26 mouse cellular contexts compared by ENCODE assay signal in the genomic region with DNA sequence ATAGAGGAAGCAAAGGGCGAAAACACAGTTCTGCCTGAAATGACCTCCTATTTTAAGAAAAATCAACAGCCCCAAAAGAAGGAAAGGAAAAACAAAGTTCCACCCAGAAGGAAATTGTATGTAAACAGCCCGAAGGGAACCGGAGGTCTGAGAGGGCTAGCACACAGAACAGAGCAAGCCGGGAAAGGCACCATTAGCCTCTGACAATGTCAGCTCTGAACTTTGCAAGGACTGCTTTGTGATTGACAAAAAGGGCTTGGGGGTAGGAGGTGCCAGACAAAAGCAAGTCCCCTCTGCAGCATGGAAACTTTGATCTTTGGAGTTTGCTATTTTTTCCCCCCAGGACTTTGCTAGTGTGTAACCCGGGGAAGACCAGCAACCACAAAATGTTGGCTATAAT.
A peak's percentile ranks its signal among the peaks of the same experiment; 100 is the strongest.
DNase-seq lines count a peak whose midpoint lies in the region; ATAC-seq and TF ChIP-seq lines count a peak whose summit lies in the region.
"Had no signal": no experiment of that assay in that cellular context is flagged by ENCODE, and none has a peak within 500 bp of the region (broad histone marks: within the 10 kb centered on the region; RNA-seq: fewer than 3 reads in every experiment).

No protein-coding gene starts in this region.

- TF ChIP-seq EP300 in CH12.LX (IDR thresholded peaks at IDR 0.05; ENCODE audit: low read length) (no peak), ES-Bruce4 (IDR thresholded peaks at IDR 0.05; ENCODE audit: insufficient read depth, low read depth, low read length) (peak; percentile 55; the same call in 1 of the 2 replicates)
- no peak for TF ChIP-seq EP300 in liver, postnatal 0 days (IDR thresholded peaks at IDR 0.05; ENCODE audit: low read depth)

- TF ChIP-seq RAD21 in CH12.LX (IDR thresholded peaks at IDR 0.05; ENCODE audit: low read depth, low read length) = no peak

- H3K27me3 ChIP-seq in hindbrain, embryonic 10.5 days (ENCODE audit: insufficient read depth, poor library complexity, severe bottlenecking) = peaks cover 4% of the 10 kb centered on the region; the same call in 1 of the 2 replicates
- no peaks in the 10 kb centered on the region for H3K27me3 ChIP-seq in hindbrain, embryonic 11.5 days (ENCODE audit: control insufficient read depth, insufficient read depth, low read length)
- H3K27me3 ChIP-seq in CH12.LX (replicated peaks) = no peaks in the 10 kb centered on the region
- peaks cover 2% of the 10 kb centered on the region; the same call in 1 of the 2 replicates for H3K27me3 ChIP-seq in ES-Bruce4 (ENCODE audit: control insufficient read depth, insufficient read depth, low read length, poor library complexity, severe bottlenecking)
- H3K27me3 ChIP-seq in liver, postnatal 0 days (ENCODE audit: insufficient read depth, low read length) = no peaks in the 10 kb centered on the region
- H3K27me3 ChIP-seq: heart, embryonic 13.5 days; kidney, embryonic 15.5 days; liver, embryonic 15.5 days had no signal

- no peak overlapping the region for H3K4me2 ChIP-seq in hindbrain, embryonic 11.5 days (replicated peaks; ENCODE audit: low read depth, low read length)
- no peak overlapping the region for H3K4me2 ChIP-seq in CH12.LX (ENCODE audit: insufficient read depth, low read depth, poor library complexity, severe bottlenecking)
- no peak overlapping the region for H3K4me2 ChIP-seq in liver, postnatal 0 days (ENCODE audit: low read depth, low read length)
- H3K4me2 ChIP-seq: embryonic facial prominence, embryonic 15.5 days; heart, embryonic 13.5 days; hindbrain, embryonic 13.5 days; kidney, embryonic 15.5 days; liver, embryonic 15.5 days had no signal

- no peaks in the 10 kb centered on the region for H3K79me2 ChIP-seq in CH12.LX (replicated peaks; ENCODE audit: control insufficient read depth, extremely low read depth, insufficient read depth, poor library complexity, severe bottlenecking)

- in situ Hi-C loops in CH12.LX (cut with MboI; ENCODE audit: low pct_ligation_motif_present, low pct_unique_long_range_greater_than_20kb, low sequenced_read_pairs) = no loop called here

- no peaks in the 10 kb centered on the region for H3K36me3 ChIP-seq in hindbrain, embryonic 10.5 days
- no peaks in the 10 kb centered on the region for H3K36me3 ChIP-seq in hindbrain, embryonic 11.5 days (ENCODE audit: control insufficient read depth, insufficient read depth, low read length)
- H3K36me3 ChIP-seq in CH12.LX (replicated peaks in 1 of 2; ENCODE audit: control insufficient read depth in 1 of 2, insufficient read depth in 1 of 2, low read length in 1 of 2) = no peaks in the 10 kb centered on the region
- no peaks in the 10 kb centered on the region for H3K36me3 ChIP-seq in ES-Bruce4 (ENCODE audit: control insufficient read depth, insufficient read depth, low read length, poor library complexity, severe bottlenecking)
- H3K36me3 ChIP-seq in liver, postnatal 0 days (replicated peaks; ENCODE audit: insufficient read depth, low read length) = no peaks in the 10 kb centered on the region
- H3K36me3 ChIP-seq: embryonic facial prominence, embryonic 15.5 days; heart, embryonic 13.5 days; hindbrain, embryonic 13.5 days; kidney, embryonic 15.5 days; limb, embryonic 10.5 days; liver, embryonic 15.5 days; midbrain, embryonic 10.5 days had no signal

- dilution Hi-C loops in CH12.LX (cut with MboI; ENCODE audit: extremely low pct_ligation_motif_present, extremely low pct_unique_long_range_greater_than_20kb, low sequenced_read_pairs) = no loop called here

- H3K4me1 ChIP-seq in hindbrain, embryonic 10.5 days (replicated peaks) = peaks cover 10% of the 10 kb centered on the region; the same call in 1 of the 2 replicates
- H3K4me1 ChIP-seq in hindbrain, embryonic 11.5 days (replicated peaks; ENCODE audit: control insufficient read depth, insufficient read depth, low read length) = no peaks in the 10 kb centered on the region
- H3K4me1 ChIP-seq in CH12.LX (ENCODE audit: control insufficient read depth in 1 of 2, insufficient read depth in 2 of 2) = no peaks in the 10 kb centered on the region; a peak in 1 of 4 replicates
- no peaks in the 10 kb centered on the region for H3K4me1 ChIP-seq in ES-Bruce4 (ENCODE audit: control insufficient read depth, insufficient read depth, low read length)
- H3K4me1 ChIP-seq in liver, postnatal 0 days (ENCODE audit: insufficient read depth) = no peaks in the 10 kb centered on the region
- H3K4me1 ChIP-seq: embryonic facial prominence, embryonic 15.5 days; hindbrain, embryonic 13.5 days; liver, embryonic 15.5 days had no signal

- H3K4me3 ChIP-seq in hindbrain, embryonic 10.5 days = no peak overlapping the region
- no peak overlapping the region for H3K4me3 ChIP-seq in hindbrain, embryonic 11.5 days (ENCODE audit: low read depth, low read length)
- H3K4me3 ChIP-seq in CH12.LX (replicated peaks in 1 of 3; ENCODE audit: low read depth in 2 of 3, low read length in 2 of 3, poor library complexity in 1 of 3) (no peak overlapping the region), ES-Bruce4 (ENCODE audit: low read depth, low read length) (no peak overlapping the region)
- no peak overlapping the region for H3K4me3 ChIP-seq in liver, postnatal 0 days (ENCODE audit: low read depth, low read length)
- H3K4me3 ChIP-seq: embryonic facial prominence, embryonic 15.5 days; heart, embryonic 13.5 days; hindbrain, embryonic 13.5 days; kidney, embryonic 15.5 days; left cerebral cortex, adult 2 months; limb, embryonic 10.5 days; liver, embryonic 15.5 days; midbrain, embryonic 10.5 days had no signal

- no peak for TF ChIP-seq POLR2A in CH12.LX (IDR thresholded peaks at IDR 0.05; ENCODE audit: low read depth, low read length)
- TF ChIP-seq POLR2A in ES-Bruce4 (IDR thresholded peaks at IDR 0.05; ENCODE audit: insufficient read depth, low read length) = no peak

- no peak for ATAC-seq in hindbrain, embryonic 11.5 days (ENCODE audit: low FRiP score)
- ATAC-seq in liver, postnatal 0 days = no peak

- no peaks in the 10 kb centered on the region for H3K9me3 ChIP-seq in hindbrain, embryonic 10.5 days
- H3K9me3 ChIP-seq in hindbrain, embryonic 11.5 days (ENCODE audit: control insufficient read depth, low read length) = no peaks in the 10 kb centered on the region
- H3K9me3 ChIP-seq in CH12.LX (replicated peaks; ENCODE audit: low read length) = no peaks in the 10 kb centered on the region
- H3K9me3 ChIP-seq in ES-Bruce4 (replicated peaks; ENCODE audit: control insufficient read depth, insufficient read depth, low read length, poor library complexity, severe bottlenecking) = no peaks in the 10 kb centered on the region
- H3K9me3 ChIP-seq in liver, postnatal 0 days (ENCODE audit: low read length) = no peaks in the 10 kb centered on the region
- H3K9me3 ChIP-seq: embryonic facial prominence, embryonic 15.5 days; heart, embryonic 13.5 days; hindbrain, embryonic 13.5 days; kidney, embryonic 15.5 days; limb, embryonic 10.5 days; liver, embryonic 15.5 days; midbrain, embryonic 10.5 days had no signal

- WGBS in hindbrain, embryonic 10.5 days = 11% methylated on average over 5 of the region's 5 CpGs
- 22% methylated on average over 5 of the region's 5 CpGs for WGBS in hindbrain, embryonic 11.5 days
- WGBS in liver, postnatal 0 days (ENCODE audit: insufficient replicate concordance) = 31% methylated on average over 5 of the region's 5 CpGs

- peak overlapping the region; percentile 29; the same call in 1 of the 2 replicates for H3K27ac ChIP-seq in hindbrain, embryonic 10.5 days
- no peak overlapping the region for H3K27ac ChIP-seq in hindbrain, embryonic 11.5 days (ENCODE audit: low read depth, low read length)
- H3K27ac ChIP-seq in CH12.LX (ENCODE audit: insufficient read depth, low read depth) (no peak overlapping the region), ES-Bruce4 (ENCODE audit: insufficient read depth, low read length) (no peak overlapping the region)
- H3K27ac ChIP-seq in liver, postnatal 0 days (ENCODE audit: low read depth) = no peak overlapping the region
- H3K27ac ChIP-seq: embryonic facial prominence, embryonic 15.5 days; heart, embryonic 13.5 days; hindbrain, embryonic 13.5 days; kidney, embryonic 15.5 days; left cerebral cortex, adult 2 months; limb, embryonic 10.5 days; liver, embryonic 15.5 days; midbrain, embryonic 10.5 days; stomach, postnatal 0 days had no signal

- DNase-seq in hindbrain, embryonic 10.5 days (ENCODE audit: low spot score) = peak; percentile 25
- DNase-seq in hindbrain, embryonic 11.5 days (ENCODE audit: low spot score) = no peak
- DNase-seq in CH12.LX (ENCODE audit: extremely low read depth) = peak; percentile 3
- peak; percentile 38 for DNase-seq in embryo, embryonic 9.5 days (ENCODE audit: extremely low spot score)
- DNase-seq in left cerebral cortex, adult 8-10 months (ENCODE audit: low spot score in 2 of 2) = no peak
- DNase-seq in liver, postnatal 0 days = no peak
- DNase-seq: adrenal gland, postnatal 14 days; cerebellum, adult 9-10 months; heart, postnatal 14 days; kidney, adult 11 months; layer of hippocampus, adult 9-11 months; liver; right cerebral cortex, adult 18-20 months; right cerebral cortex, postnatal 4 days; thymus, adult 2 months; thymus, postnatal 4 days had no signal

- H3K9ac ChIP-seq in hindbrain, embryonic 11.5 days (ENCODE audit: low read depth, low read length) = no peak overlapping the region
- H3K9ac ChIP-seq in CH12.LX (ENCODE audit: insufficient read depth, low read depth) = no peak overlapping the region
- no peak overlapping the region for H3K9ac ChIP-seq in ES-Bruce4 (ENCODE audit: low read depth, poor library complexity, severe bottlenecking)
- no peak overlapping the region for H3K9ac ChIP-seq in liver, postnatal 0 days (replicated peaks)
- H3K9ac ChIP-seq: embryonic facial prominence, embryonic 15.5 days; heart, embryonic 13.5 days; hindbrain, embryonic 13.5 days; kidney, embryonic 15.5 days; liver, embryonic 15.5 days had no signal

- TF ChIP-seq CTCF in CH12.LX (conservative IDR thresholded peaks at IDR 0.05 in 1 of 2, IDR thresholded peaks at IDR 0.05 in 1 of 2; ENCODE audit: low read depth in 2 of 2, low read length in 2 of 2) = no peak
- no peak for TF ChIP-seq CTCF in ES-Bruce4 (IDR thresholded peaks at IDR 0.05; ENCODE audit: low read depth, low read length)
- TF ChIP-seq CTCF in liver, postnatal 0 days (IDR thresholded peaks at IDR 0.05; ENCODE audit: low read depth) = no peak

TF ChIP-seq in CH12.LX, 34 proteins besides CTCF, POLR2A, EP300 and RAD21 (continues in another document):
- TF ChIP-seq HCFC1 (IDR thresholded peaks at IDR 0.05; ENCODE audit: low read depth, low read length) (no peak), CHD2 (IDR thresholded peaks at IDR 0.05; ENCODE audit: low read length) (no peak), KAT2A (IDR thresholded peaks at IDR 0.05; ENCODE audit: insufficient replicate concordance, low read length) (no peak), ELF1 (IDR thresholded peaks at IDR 0.05; ENCODE audit: low read depth, low read length) (no peak), NRF1 (IDR thresholded peaks at IDR 0.05; ENCODE audit: low read depth, low read length) (no peak), MYC (IDR thresholded peaks at IDR 0.05; ENCODE audit: low read depth, low read length) (no peak), TBP (conservative IDR thresholded peaks at IDR 0.05; ENCODE audit: low read depth, low read length) (no peak), MAZ (IDR thresholded peaks at IDR 0.05; ENCODE audit: low read depth, low read length) (no peak), ZMIZ1 (IDR thresholded peaks at IDR 0.05; ENCODE audit: low read depth, low read length) (no peak), E2F4 (IDR thresholded peaks at IDR 0.05; ENCODE audit: insufficient replicate concordance, low read depth, low read length) (no peak)

Comparison
In these comparisons a context has a peak if more than half of its experiments do, and no peak if none do; other contexts are left out.
1. DNase-seq: peak in hindbrain, embryonic 10.5 days (single experiment), CH12.LX (single experiment) and embryo, embryonic 9.5 days (single experiment); none in hindbrain, embryonic 11.5 days (single experiment), left cerebral cortex, adult 8-10 months (0 of 2) and liver, postnatal 0 days (single experiment).